Mouse (Mus musculus) limb, embryonic 14.5 days (tissue): ENCODE data around the gene Gm20388. TPM values are rescaled to one million over a fixed set of nuclear protein-coding genes. Genes with fewer than 3 reads are reported as not detected.

Experiments
- ATAC-seq: fragments of 200-750 bp; cut with Nextera tagmentation; 2 replicates; pipeline ENCODE4 v1.8.0; 2017; ENCODE audit warnings: low read depth, moderate number of reproducible peaks, moderate TSS enrichment; ENCODE audit not compliant: low FRiP score
- DNase-seq: peaks from one replicate; pipeline ENCODE4 v3.0.0-alpha.2; 2015; ENCODE audit warnings: low spot score
- H3K27ac ChIP-seq: fragments of 300-500 bp; sonication (generic); replicated peaks from 2 replicates; pipeline ENCODE4 v1.5.1; 2014; ENCODE audit warnings: low read depth, mild to moderate bottlenecking, low read length, moderate library complexity, mixed read lengths
- H3K27me3 ChIP-seq: fragments of 300-500 bp; sonication (generic); 2 replicates; pipeline ENCODE4 v1.6.1; 2014; ENCODE audit warnings: low read length, mixed read lengths; ENCODE audit not compliant: control insufficient read depth, insufficient read depth
- H3K36me3 ChIP-seq: fragments of 300-500 bp; sonication (generic); 2 replicates; pipeline ENCODE4 v1.6.1; 2014; ENCODE audit warnings: mild to moderate bottlenecking, low read length, moderate library complexity, mixed read lengths; ENCODE audit not compliant: control insufficient read depth, insufficient read depth
- H3K4me1 ChIP-seq: fragments of 300-500 bp; sonication (generic); 2 replicates; pipeline ENCODE4 v1.6.1; 2014; ENCODE audit warnings: antibody characterized with exemption, low read length, mixed read lengths; ENCODE audit not compliant: control insufficient read depth, insufficient read depth
- H3K4me2 ChIP-seq: fragments of 300-500 bp; sonication (generic); replicated peaks from 2 replicates; pipeline ENCODE4 v1.6.1; 2014; ENCODE audit warnings: low read depth, mild to moderate bottlenecking, low read length, moderate library complexity; ENCODE audit not compliant: severe bottlenecking
- H3K4me3 ChIP-seq: fragments of 300-500 bp; sonication (generic); replicated peaks from 2 replicates; pipeline ENCODE4 v1.5.1; 2014; ENCODE audit warnings: low read length
- H3K9ac ChIP-seq: fragments of 300-500 bp; sonication (generic); 2 replicates; pipeline ENCODE4 v1.6.1; 2014; ENCODE audit warnings: mild to moderate bottlenecking, low read depth, low read length, moderate library complexity; ENCODE audit not compliant: severe bottlenecking
- H3K9me3 ChIP-seq: fragments of 300-500 bp; sonication (generic); 2 replicates; pipeline ENCODE4 v1.6.1; 2016; ENCODE audit warnings: low read length; ENCODE audit not compliant: control insufficient read depth
- POLR2A ChIP-seq: fragments of 200-500 bp; IDR thresholded peaks from 2 replicates; pipeline ENCODE4 v1.8.0; 2012; ENCODE audit warnings: inconsistent platforms, mild to moderate bottlenecking, moderate library complexity, borderline replicate concordance; ENCODE audit not compliant: insufficient read depth, insufficient read length; ENCODE audit errors: extremely low read depth
- WGBS: fragments of 180-500 bp; shearing (Covaris S2); extraction: QIAGEN DNeasy Blood & Tissue Kit; methylation state at CpG from one replicate; pipeline ENCODE4 v1.1.7; 2014; 5-methylcytosine and 5-hydroxymethylcytosine counted together
- polyA plus RNA-seq, 2 experiments: library from polyadenylated mRNA; depleted of rRNA in 1 of 2; stranded (reverse) in 1 of 2; unstranded in 1 of 2; fragments of >200 nt; fragmentation: Nextera tagmentation in 1 of 2; extraction: Ambion mirVana in 1 of 2; gene quantifications; 2 replicates each; pipeline versions ENCODE4 v1.2.1 to v1.2.3; 2012 to 2014

The Gm20388 gene
- polyA plus RNA-seq, 2 experiments, result 1.9 to 49.9 TPM

- no peak for ATAC-seq
Measured at GRCm38 (mm10) chr8:120744448-120744847, 833.8 kb downstream of the Gm20388 start.

GRCm38 (mm10) chr8:120745226-120745625, 834.6 kb downstream of the Gm20388 start:
- WGBS, result 62% methylated on average over 7 of the region's 7 CpGs
- no peak overlapping the region for H3K4me2 ChIP-seq
- H3K36me3 ChIP-seq, result no peaks in the 10 kb centered on the region
- ATAC-seq, result no peak
- no peaks in the 10 kb centered on the region for H3K9me3 ChIP-seq
- TF ChIP-seq POLR2A, result no peak
- no peak overlapping the region for H3K27ac ChIP-seq
- no peak overlapping the region for H3K4me3 ChIP-seq
- no peaks in the 10 kb centered on the region for H3K27me3 ChIP-seq
- H3K9ac ChIP-seq, result no peak overlapping the region
- no peak for DNase-seq
- H3K4me1 ChIP-seq, result no peaks in the 10 kb centered on the region

More at GRCm38 (mm10) chr8:120744448-120744847, 833.8 kb downstream of the Gm20388 start:
- Histone ChIP-seq H3K9ac (no peak overlapping the region), H3K4me2 (no peak overlapping the region), H3K36me3 (no peaks in the 10 kb centered on the region), H3K4me3 (no peak overlapping the region), H3K4me1 (no peaks in the 10 kb centered on the region), H3K9me3 (no peaks in the 10 kb centered on the region), H3K27me3 (no peaks in the 10 kb centered on the region), H3K27ac (no peak overlapping the region)
- DNase-seq, result no peak
- no peak for TF ChIP-seq POLR2A
- WGBS, result 54% methylated on average over 5 of the region's 5 CpGs

- DNase-seq (no peak), ATAC-seq (0 out of 2 replicates have a peak, but pooled peaks have one; percentile 23)
- no peak overlapping the region for H3K4me3 ChIP-seq
- no peak overlapping the region for H3K27ac ChIP-seq
- no peaks in the 10 kb centered on the region for H3K4me1 ChIP-seq
- no peaks in the 10 kb centered on the region for H3K9me3 ChIP-seq
- H3K36me3 ChIP-seq, result no peaks in the 10 kb centered on the region
- no peak overlapping the region for H3K4me2 ChIP-seq
- H3K9ac ChIP-seq, result no peak overlapping the region
- H3K27me3 ChIP-seq, result no peaks in the 10 kb centered on the region
- TF ChIP-seq POLR2A, result no peak
- WGBS, result 64% methylated on average over 18 of the region's 18 CpGs
Measured at GRCm38 (mm10) chr8:120746007-120746701, 835.5 kb downstream of the Gm20388 start.

GRCm38 (mm10) chr8:120747286-120747685, 836.6 kb downstream of the Gm20388 start:
- H3K9ac ChIP-seq, result no peak overlapping the region
- H3K4me2 ChIP-seq, result no peak overlapping the region
- H3K27me3 ChIP-seq, result no peaks in the 10 kb centered on the region
- 80% methylated on average over 7 of the region's 7 CpGs for WGBS
- no peak for TF ChIP-seq POLR2A
- ATAC-seq, result no peak
- no peak overlapping the region for H3K27ac ChIP-seq
- no peaks in the 10 kb centered on the region for H3K9me3 ChIP-seq
- H3K4me1 ChIP-seq, result peaks cover 7% of the 10 kb centered on the region; the same call in 1 of the 2 replicates
- no peak for DNase-seq
- no peak overlapping the region for H3K4me3 ChIP-seq
- H3K36me3 ChIP-seq, result no peaks in the 10 kb centered on the region

GRCm38 (mm10) chr8:120750616-120751015, 840.0 kb downstream of the Gm20388 start:
- Histone ChIP-seq H3K36me3 (no peaks in the 10 kb centered on the region), H3K27ac (no peak overlapping the region), H3K4me1 (peaks cover 12% of the 10 kb centered on the region; the same call in 1 of the 2 replicates), H3K4me3 (no peak overlapping the region), H3K9me3 (no peaks in the 10 kb centered on the region), H3K9ac (no peak overlapping the region), H3K27me3 (no peaks in the 10 kb centered on the region), H3K4me2 (no peak overlapping the region)
- TF ChIP-seq POLR2A, result no peak
- DNase-seq, result no peak
- no peak for ATAC-seq
- WGBS, result 78% methylated on average over 9 of the region's 9 CpGs
